Mouse (Mus musculus) layer of hippocampus, postnatal 25 days (tissue): ENCODE data around the gene Mansc1. TPM values are rescaled to one million over a fixed set of nuclear protein-coding genes. Genes with fewer than 3 reads are reported as not detected.

ENCODE experiments used
- total RNA-seq, 2 experiments: library from RNA; stranded (reverse); gene quantifications; 2 replicates each; pipeline ENCODE4 v1.2.3; 2021

The Mansc1 gene
- total RNA-seq, 2 experiments from 2014 or later: 6.9 to 7.9 TPM

Other genes with a start within 250 kb of the Mansc1 start
- gene Bcl2l14, start 236.2 kb downstream of the Mansc1 start, total RNA-seq: not detected
- 10 to 100 TPM; 48.3 to 49.3 TPM for gene Lrp6, start 65.5 kb downstream of the Mansc1 start, total RNA-seq
- 10 to 100 TPM; 36.1 to 39.2 TPM for gene Borcs5, start 7.0 kb upstream of the Mansc1 start, total RNA-seq
- gene Dusp16, start 160.1 kb upstream of the Mansc1 start, total RNA-seq: 10 to 100 TPM in 1 of 2 experiments, 1 to 10 TPM in 1; 8.9 to 10.4 TPM
- gene Crebl2, start 197.7 kb upstream of the Mansc1 start, total RNA-seq: 10 to 100 TPM; 26.6 to 33.1 TPM